Mouse (Mus musculus) neutrophil, adult 65 days (primary cell): Measurements from ENCODE around the gene Prdm9. TPM values are rescaled to one million over a fixed set of nuclear protein-coding genes. Genes with fewer than 3 reads are reported as not detected.

Experiments
- total RNA-seq: library from RNA; stranded (reverse); gene quantifications from 2 replicates; pipeline ENCODE4 v1.2.4, GENCODE M21; 2023

Gene Prdm9
- 4.8 and 7.1 TPM in 2 replicates for total RNA-seq

DNA sequence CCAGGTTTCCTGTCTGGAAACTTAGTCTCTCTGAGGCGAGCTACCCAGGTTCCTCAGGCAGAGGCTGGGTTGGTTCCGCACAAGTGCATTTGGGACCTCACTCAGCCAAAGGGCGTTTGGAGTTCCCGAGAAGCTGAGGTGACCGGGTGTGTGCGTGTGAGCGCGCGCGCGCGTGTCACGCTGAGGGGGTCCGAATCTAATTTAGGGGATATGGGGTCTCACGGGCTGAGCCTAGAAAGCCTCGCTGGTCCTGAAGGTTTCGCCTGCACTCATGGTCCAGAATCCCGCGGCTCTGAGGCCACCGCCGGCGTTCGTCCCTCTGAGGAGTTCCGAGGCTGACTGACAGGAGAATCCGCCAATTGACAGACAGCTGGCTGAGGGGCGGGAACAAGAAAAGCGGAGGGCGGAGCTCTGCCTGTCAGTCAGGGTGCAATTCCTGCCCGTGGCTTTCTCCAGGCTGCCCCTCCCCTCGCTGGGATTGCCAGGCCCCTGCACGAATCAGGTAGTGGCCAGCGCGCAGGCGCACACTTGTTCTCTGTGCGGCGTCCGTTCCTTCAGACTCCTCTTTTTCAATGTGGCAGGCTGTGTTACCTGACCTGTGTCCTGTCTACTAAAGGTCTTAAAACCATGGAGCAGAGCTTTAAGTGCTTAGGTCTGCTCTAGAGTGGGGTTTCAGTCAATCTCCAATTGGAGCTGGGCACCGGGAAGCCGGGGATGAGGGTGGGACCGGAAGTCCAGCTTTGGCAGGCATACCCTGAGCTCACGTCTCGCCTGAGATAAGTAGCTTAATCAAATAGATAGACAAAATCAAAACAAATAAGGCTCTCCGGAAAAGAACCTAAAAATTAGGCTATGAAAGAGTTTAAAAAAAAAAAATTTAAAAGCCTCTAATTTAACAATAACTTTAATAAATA, at the start of gene Prdm9:
Prdm9 (minus strand) TSS at position 341 of the 914 bp plus-strand sequence.

DNA sequence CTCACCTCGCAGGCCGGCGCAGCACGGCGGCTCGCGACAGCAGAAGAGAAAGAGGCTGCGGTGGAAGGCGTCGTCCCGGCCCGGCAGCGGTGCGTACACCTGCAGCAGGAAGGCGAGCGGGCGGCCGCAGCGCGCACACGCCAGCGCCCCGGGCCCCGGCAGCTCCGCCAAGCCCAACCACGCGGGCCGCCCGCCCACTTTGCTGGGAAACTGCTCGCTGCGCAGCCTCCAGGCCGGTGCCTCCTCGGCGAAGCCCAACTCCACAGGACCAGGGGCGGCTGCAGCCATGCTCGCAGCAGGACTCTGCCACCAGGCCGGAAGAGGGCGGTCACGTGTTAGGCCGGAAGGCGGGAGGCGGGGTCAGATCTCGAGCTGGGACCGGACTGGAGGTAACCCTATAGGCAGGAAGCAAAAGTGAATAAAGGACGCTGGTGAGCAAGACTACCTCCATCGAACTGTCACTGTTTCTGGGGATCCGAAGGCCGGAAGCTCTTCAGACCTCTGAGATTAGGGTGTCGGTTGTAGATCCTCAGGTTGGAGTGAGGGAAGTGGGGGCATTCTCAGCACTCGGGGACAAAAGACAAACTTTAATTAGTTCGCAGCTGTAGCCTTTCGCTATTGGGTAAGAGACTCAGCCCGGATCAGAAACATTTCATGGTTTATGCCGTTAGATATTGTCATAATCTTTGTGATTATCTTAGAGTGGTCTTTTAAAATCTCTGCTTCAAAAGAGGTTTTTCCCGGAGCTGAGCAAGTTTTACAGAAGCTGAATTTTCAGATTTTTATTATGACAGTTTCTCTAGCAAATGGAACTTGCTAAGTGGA, 37.0 kb downstream of the Prdm9 start, which contains the start of gene Pdcd2:
Pdcd2 (minus strand) TSS at position 316 of the 825 bp plus-strand sequence.

DNA sequence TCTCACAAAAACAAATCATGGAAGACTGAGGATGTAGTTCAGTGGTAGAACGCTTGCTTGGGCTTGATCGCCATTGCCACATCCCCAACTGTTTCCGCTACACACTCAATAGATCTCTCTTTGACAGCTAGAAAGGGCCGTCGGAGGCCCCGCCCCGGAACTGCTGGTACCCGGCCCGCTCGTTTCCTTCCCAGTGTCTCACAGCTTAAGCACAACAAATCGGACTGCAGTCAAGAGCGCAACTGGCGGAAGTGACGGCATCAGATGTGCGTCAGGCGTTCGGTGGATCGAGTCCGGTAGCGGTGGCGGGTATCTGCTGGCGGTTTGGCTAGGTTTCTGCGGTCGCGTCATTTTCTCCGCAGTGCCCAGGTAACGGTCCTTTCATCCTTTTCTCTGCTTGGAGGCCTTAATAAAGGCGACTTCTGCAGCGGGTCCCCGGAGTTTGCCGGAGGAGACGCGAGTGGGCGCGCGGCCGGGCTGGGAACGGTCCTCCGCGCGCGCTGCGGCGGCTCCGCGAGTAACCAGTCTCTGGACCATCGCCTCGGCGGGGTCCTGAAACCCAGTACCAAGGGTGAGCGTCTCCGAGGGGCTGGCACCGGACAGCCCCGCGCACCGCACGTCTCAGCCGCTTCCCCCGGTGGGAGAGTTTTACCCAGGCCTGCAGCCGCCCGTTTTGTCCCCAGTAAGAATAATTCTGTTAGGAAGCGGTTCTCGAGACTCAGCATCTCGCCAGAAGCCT, 64.3 kb downstream of the Prdm9 start, which contains the start of the genes Psmb1 and Tbp:
Psmb1 (minus strand) TSS at position 96 of the 739 bp plus-strand sequence.
Tbp (plus strand) TSS at position 233 of the 739 bp plus-strand sequence.

Other genes starting within 250 kb of the Prdm9 start
- 0.66 TPM in 1 of 2 replicates, not detected in the other for gene Dll1, start 187.5 kb downstream of the Prdm9 start, total RNA-seq
- 9.0 and 10.2 TPM in 2 replicates for gene Fam120b, start 168.2 kb downstream of the Prdm9 start, total RNA-seq
- 63.9 and 70.3 TPM in 2 replicates for gene Psmb1, start 64.6 kb downstream of the Prdm9 start, total RNA-seq
- 40.5 and 41.7 TPM in 2 replicates for gene Tbp, start 64.5 kb downstream of the Prdm9 start, total RNA-seq
- gene Pdcd2, start 37.1 kb downstream of the Prdm9 start, total RNA-seq: 9.2 and 12.0 TPM in 2 replicates
- gene Chd1, start 140.6 kb upstream of the Prdm9 start, total RNA-seq: 107 and 145 TPM in 2 replicates